Mouse (Mus musculus) liver, postnatal 0 days (tissue): ENCODE results near the gene Itsn1. TPM values are rescaled to one million over a fixed set of nuclear protein-coding genes. Genes with fewer than 3 reads are reported as not detected.

ENCODE experiments used
- ATAC-seq: fragments of 200-750 bp; cut with Nextera tagmentation; 2 replicates; pipeline ENCODE4 v1.8.0; 2017; ENCODE audit warnings: mild to moderate bottlenecking, moderate library complexity
- DNase-seq: peaks from one replicate; pipeline ENCODE4 v3.0.0-alpha.2; 2016
- H3K27ac ChIP-seq: fragments of 300-500 bp; sonication (generic); 2 replicates; pipeline ENCODE4 v1.5.1; 2014; ENCODE audit warnings: antibody characterized with exemption, moderate library complexity, mild to moderate bottlenecking, low read depth
- H3K27me3 ChIP-seq: fragments of 300-500 bp; sonication (generic); 2 replicates; pipeline ENCODE4 v1.6.1; 2014; ENCODE audit warnings: low read length, control low read depth, mixed read lengths; ENCODE audit not compliant: insufficient read depth
- H3K36me3 ChIP-seq: fragments of 300-500 bp; sonication (generic); replicated peaks from 2 replicates; pipeline ENCODE4 v1.6.1; 2014; ENCODE audit warnings: mild to moderate bottlenecking, control low read depth, low read length, moderate library complexity, mixed read lengths; ENCODE audit not compliant: insufficient read depth
- H3K4me1 ChIP-seq: fragments of 300-500 bp; sonication (generic); 2 replicates; pipeline ENCODE4 v1.6.1; 2014; ENCODE audit warnings: antibody characterized with exemption, mild to moderate bottlenecking, control low read depth; ENCODE audit not compliant: insufficient read depth
- H3K4me2 ChIP-seq: fragments of 300-500 bp; sonication (generic); 2 replicates; pipeline ENCODE4 v1.6.1; 2014; ENCODE audit warnings: low read depth, mild to moderate bottlenecking, low read length, moderate library complexity, mixed read lengths
- H3K4me3 ChIP-seq: fragments of 300-500 bp; sonication (generic); 2 replicates; pipeline ENCODE4 v1.5.1; 2014; ENCODE audit warnings: low read depth, low read length
- H3K9ac ChIP-seq: fragments of 300-500 bp; sonication (generic); replicated peaks from 2 replicates; pipeline ENCODE4 v1.6.1; 2014; ENCODE audit warnings: mild to moderate bottlenecking, moderate library complexity
- H3K9me3 ChIP-seq: fragments of 300-500 bp; sonication (generic); 2 replicates; pipeline ENCODE4 v1.6.1; 2016; ENCODE audit warnings: mild to moderate bottlenecking, control low read depth, low read length, mixed read lengths
- CTCF ChIP-seq: sonication (generic); IDR thresholded peaks from 2 replicates; pipeline ENCODE4 v1.5.1; 2016; ENCODE audit warnings: antibody characterized with exemption, low read depth
- EP300 ChIP-seq: IDR thresholded peaks from 2 replicates; pipeline ENCODE4 v1.6.1; 2016; ENCODE audit warnings: antibody characterized with exemption, low read depth, mild to moderate bottlenecking
- WGBS: fragments of 180-500 bp; shearing (Covaris S2); extraction: QIAGEN DNeasy Blood & Tissue Kit; methylation state at CpG from one replicate; pipeline ENCODE4 v1.1.7; 2014; ENCODE audit not compliant: insufficient replicate concordance; 5-methylcytosine and 5-hydroxymethylcytosine counted together
- polyA plus RNA-seq: library from polyadenylated mRNA; unstranded; fragments of >200 nt; fragmentation: Nextera tagmentation; extraction: Ambion mirVana; gene quantifications from 2 replicates; pipeline ENCODE4 v1.2.1, GENCODE M21; 2015

Gene Itsn1
- polyA plus RNA-seq, 1 experiment from 2014 or later, result 19.7 TPM

GRCm38 (mm10) chr16:91924426-91924825, 195.3 kb downstream of the Itsn1 start:
- Histone ChIP-seq H3K4me3 (no peak overlapping the region), H3K4me2 (no peak overlapping the region), H3K9ac (no peak overlapping the region), H3K4me1 (no peaks in the 10 kb centered on the region), H3K9me3 (no peaks in the 10 kb centered on the region), H3K27me3 (no peaks in the 10 kb centered on the region), H3K36me3 (peaks cover 58% of the 10 kb centered on the region), H3K27ac (no peak overlapping the region)
- ATAC-seq, result no peak
- WGBS, result 87% methylated on average over 8 of the region's 8 CpGs
- TF ChIP-seq EP300, result no peak
- TF ChIP-seq CTCF, result no peak
- no peak for DNase-seq

- Histone ChIP-seq H3K4me2 (no peak overlapping the region), H3K27ac (no peak overlapping the region), H3K9ac (no peak overlapping the region), H3K4me1 (peaks cover 7% of the 10 kb centered on the region; the same call in 1 of the 2 replicates), H3K27me3 (no peaks in the 10 kb centered on the region), H3K4me3 (no peak overlapping the region), H3K36me3 (peaks cover 61% of the 10 kb centered on the region), H3K9me3 (no peaks in the 10 kb centered on the region)
- WGBS, result 84% methylated on average over 16 of the region's 16 CpGs
- DNase-seq (no peak), ATAC-seq (no peak)
- TF ChIP-seq EP300 (no peak), CTCF (no peak)
These were observed 199.0 kb downstream of the Itsn1 start for GRCm38 (mm10) chr16:91927911-91928630.

- no peaks in the 10 kb centered on the region for H3K27me3 ChIP-seq
- H3K9me3 ChIP-seq, result no peaks in the 10 kb centered on the region
- H3K9ac ChIP-seq, result peak overlapping the region; percentile 99
- H3K4me2 ChIP-seq, result peak overlapping the region; percentile 89
- H3K27ac ChIP-seq, result peak overlapping the region; percentile 96
- ATAC-seq (peak; percentile 96), DNase-seq (peak; percentile 95)
- peak overlapping the region; percentile 100 for H3K4me3 ChIP-seq
- peaks cover 32% of the 10 kb centered on the region for H3K36me3 ChIP-seq
- peaks cover 7% of the 10 kb centered on the region; the same call in 1 of the 2 replicates for H3K4me1 ChIP-seq
- under 1% methylated on average over 53 of the region's 53 CpGs for WGBS
- no peak for TF ChIP-seq CTCF
- no peak for TF ChIP-seq EP300
These were observed 202.3 kb downstream of the Itsn1 start for GRCm38 (mm10) chr16:91931078-91932013.

- peak overlapping the region; percentile 100 for H3K4me3 ChIP-seq
- DNase-seq (no peak), ATAC-seq (no peak; the same call in 1 of the 2 replicates)
These were observed 203.1 kb downstream of the Itsn1 start for GRCm38 (mm10) chr16:91932082-91932690.

GRCm38 (mm10) chr16:91932843-91933518, 203.9 kb downstream of the Itsn1 start:
- peak overlapping the region; percentile 0; the same call in 1 of the 2 replicates for H3K27ac ChIP-seq
- ATAC-seq (no peak), DNase-seq (no peak)
- no peak overlapping the region for H3K4me3 ChIP-seq
- TF ChIP-seq EP300 (no peak), CTCF (no peak)
- H3K4me2 ChIP-seq, result peak overlapping the region; percentile 33; the same call in 1 of the 2 replicates
- WGBS, result 44% methylated on average over 8 of the region's 10 CpGs
- H3K4me1 ChIP-seq, result peaks cover 7% of the 10 kb centered on the region; the same call in 1 of the 2 replicates
- no peak overlapping the region for H3K9ac ChIP-seq
- H3K36me3 ChIP-seq, result peaks cover 16% of the 10 kb centered on the region
- H3K9me3 ChIP-seq, result no peaks in the 10 kb centered on the region
- H3K27me3 ChIP-seq, result no peaks in the 10 kb centered on the region

More at GRCm38 (mm10) chr16:91932082-91932690, 203.1 kb downstream of the Itsn1 start:
- H3K4me2 ChIP-seq, result peak overlapping the region; percentile 89
- peaks cover 7% of the 10 kb centered on the region; the same call in 1 of the 2 replicates for H3K4me1 ChIP-seq
- H3K9me3 ChIP-seq, result no peaks in the 10 kb centered on the region
- TF ChIP-seq EP300 (no peak), CTCF (peak; percentile 14; the same call in 1 of the 2 replicates)
- peak overlapping the region; percentile 96 for H3K27ac ChIP-seq
- peaks cover 24% of the 10 kb centered on the region for H3K36me3 ChIP-seq
- H3K27me3 ChIP-seq, result no peaks in the 10 kb centered on the region
- H3K9ac ChIP-seq, result no peak overlapping the region
- WGBS, result 41% methylated on average over 8 of the region's 8 CpGs
